Mouse (Mus musculus) thymus, adult 2 months (tissue): ENCODE measurements around the gene Fastkd3. TPM values are rescaled to one million over a fixed set of nuclear protein-coding genes. Genes with fewer than 3 reads are reported as not detected.
A peak's percentile ranks its signal among the peaks of the same experiment; 100 is the strongest.
"Not testable (repeated sequence)": the region's sequence is repeated elsewhere in the genome, so short reads cannot be mapped to it uniquely, and the experiment has no call there.

Experiments
- DNase-seq: peaks from one replicate; pipeline ENCODE4 v3.0.0; 2021
- H3K27ac ChIP-seq: fragments of 200-500 bp; 2 replicates; pipeline ENCODE4 v1.5.1; 2012; ENCODE audit warnings: low read length, control low read depth; ENCODE audit not compliant: control insufficient read depth, insufficient read depth
- H3K27me3 ChIP-seq: fragments of 200-500 bp; 2 replicates; pipeline ENCODE4 v1.6.1; 2012; ENCODE audit warnings: mild to moderate bottlenecking, low read length, moderate library complexity, mixed read lengths; ENCODE audit not compliant: control insufficient read depth, insufficient read depth
- H3K36me3 ChIP-seq: fragments of 200-500 bp; 2 replicates; pipeline ENCODE4 v1.6.1; 2012; ENCODE audit warnings: mild to moderate bottlenecking, low read length, moderate library complexity; ENCODE audit not compliant: control insufficient read depth, insufficient read depth
- H3K4me1 ChIP-seq: fragments of 200-500 bp; replicated peaks from 2 replicates; pipeline ENCODE4 v1.6.1; 2012; ENCODE audit warnings: low read length; ENCODE audit not compliant: control insufficient read depth, insufficient read depth
- H3K4me3 ChIP-seq: fragments of 200-500 bp; 2 replicates; pipeline ENCODE4 v1.5.1; 2012; ENCODE audit warnings: mild to moderate bottlenecking, low read length, control low read depth, moderate library complexity; ENCODE audit not compliant: control insufficient read depth, insufficient read depth
- CTCF ChIP-seq: fragments of 200-500 bp; IDR thresholded peaks from 2 replicates; pipeline ENCODE4 v1.5.1; 2012; ENCODE audit warnings: mild to moderate bottlenecking, control low read depth, low read length, moderate library complexity, borderline replicate concordance; ENCODE audit not compliant: control insufficient read depth, poor library complexity, insufficient read depth; ENCODE audit errors: extremely low read depth
- POLR2A ChIP-seq: fragments of 200-500 bp; IDR thresholded peaks from 2 replicates; pipeline ENCODE4 v1.6.1; 2012; ENCODE audit warnings: mild to moderate bottlenecking, low read length, control low read depth, moderate library complexity; ENCODE audit not compliant: control insufficient read depth, poor library complexity, insufficient read depth; ENCODE audit errors: extremely low read depth
- WGBS: fragments of 180-500 bp; shearing (Covaris S2); methylation state at CpG from one replicate; pipeline ENCODE4 v1.1.7; 2018; 5-methylcytosine and 5-hydroxymethylcytosine counted together
- polyA plus RNA-seq: library from polyadenylated mRNA; depleted of rRNA; stranded (reverse); fragments of >200 nt; gene quantifications from 2 replicates; pipeline ENCODE4 v1.2.3, GENCODE M21; 2012; rRNA removed

Fastkd3 gene
- 26.7 and 31.5 TPM in 2 replicates for polyA plus RNA-seq

GRCm38 (mm10) chr13:68581747-68582516, at the start of gene Fastkd3, which contains the start of gene Mtrr:
Gene Fastkd3, plus strand, starts transcription at chr13:68582234.
Gene Mtrr, minus strand, starts transcription at chr13:68582149.
- DNase-seq = peak; percentile 95
- under 1% methylated on average over 81 of the region's 81 CpGs for WGBS
- H3K27me3 ChIP-seq = no peaks in the 10 kb centered on the region
- TF ChIP-seq CTCF = peak; percentile 63; the same call in 1 of the 2 replicates
- peak; percentile 81 for TF ChIP-seq POLR2A
- H3K27ac ChIP-seq = peak within 1 kb of the TSS; percentile 5; the same call in 1 of the 2 replicates
- peak within 1 kb of the TSS; percentile 71 for H3K4me3 ChIP-seq
- peaks cover 7% of the 10 kb centered on the region; the same call in 1 of the 2 replicates for H3K36me3 ChIP-seq
- no peaks in the 10 kb centered on the region; the same call in 1 of the 2 replicates for H3K4me1 ChIP-seq

DNA sequence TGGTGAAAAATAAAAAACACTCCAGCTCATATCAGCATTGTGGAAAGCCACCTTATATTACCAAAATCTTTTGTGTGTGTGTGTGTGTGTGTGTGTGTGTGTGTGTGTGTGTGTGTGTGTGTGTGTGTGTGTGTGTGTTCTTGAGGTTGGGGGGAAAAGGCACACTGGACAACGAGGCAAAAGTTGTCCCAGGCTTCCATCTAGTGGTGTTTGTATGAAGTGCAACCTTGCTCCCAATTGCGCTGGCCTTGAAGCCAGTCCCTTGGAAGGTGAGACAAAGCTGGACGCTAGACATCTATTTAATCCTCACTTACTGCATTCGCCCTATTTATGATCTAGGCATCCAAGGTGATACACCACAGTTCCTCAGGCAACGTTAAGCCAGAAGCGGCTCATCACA, 28.6 kb upstream of the Fastkd3 start:
- 29% methylated on average over 6 of the region's 6 CpGs for WGBS
- not testable (repeated sequence) for H3K27ac ChIP-seq, H3K4me1 ChIP-seq, DNase-seq, H3K36me3 ChIP-seq, H3K4me3 ChIP-seq, H3K27me3 ChIP-seq

DNA sequence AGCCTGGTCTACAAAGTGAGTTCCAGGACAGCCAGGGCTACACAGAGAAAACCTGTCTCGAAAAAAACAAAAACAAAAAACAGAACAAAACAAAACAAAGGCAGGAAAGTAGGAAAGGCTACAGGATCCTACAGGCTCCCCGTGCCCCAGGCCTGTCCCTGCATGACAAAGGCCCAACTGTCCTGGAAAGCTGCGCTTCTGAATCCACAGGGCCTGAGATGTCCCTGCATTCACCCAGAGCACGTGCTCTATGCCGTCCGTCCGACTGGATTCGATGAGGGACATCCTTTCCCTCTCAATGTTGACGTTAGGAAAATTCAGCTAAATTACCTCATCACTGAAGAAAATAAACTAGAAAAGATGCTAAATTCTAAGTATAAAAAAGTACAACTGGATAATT, 13.9 kb upstream of the Fastkd3 start:
- Histone ChIP-seq H3K36me3 (peaks cover 12% of the 10 kb centered on the region), H3K27ac (no peak overlapping the region), H3K4me1 (no peaks in the 10 kb centered on the region), H3K27me3 (no peaks in the 10 kb centered on the region), H3K4me3 (no peak overlapping the region)
- DNase-seq = no peak
- no peak for TF ChIP-seq CTCF
- 98% methylated on average over 9 of the region's 9 CpGs for WGBS

GRCm38 (mm10) chr13:68568548-68568947, 13.5 kb upstream of the Fastkd3 start:
- H3K4me1 ChIP-seq = no peaks in the 10 kb centered on the region
- H3K36me3 ChIP-seq = peaks cover 12% of the 10 kb centered on the region
- H3K27ac ChIP-seq = no peak overlapping the region
- no peaks in the 10 kb centered on the region for H3K27me3 ChIP-seq
- no peak overlapping the region for H3K4me3 ChIP-seq
- no peak for DNase-seq
- no peak for TF ChIP-seq POLR2A
- no peak for TF ChIP-seq CTCF
- WGBS = 98% methylated on average over 11 of the region's 11 CpGs

DNA sequence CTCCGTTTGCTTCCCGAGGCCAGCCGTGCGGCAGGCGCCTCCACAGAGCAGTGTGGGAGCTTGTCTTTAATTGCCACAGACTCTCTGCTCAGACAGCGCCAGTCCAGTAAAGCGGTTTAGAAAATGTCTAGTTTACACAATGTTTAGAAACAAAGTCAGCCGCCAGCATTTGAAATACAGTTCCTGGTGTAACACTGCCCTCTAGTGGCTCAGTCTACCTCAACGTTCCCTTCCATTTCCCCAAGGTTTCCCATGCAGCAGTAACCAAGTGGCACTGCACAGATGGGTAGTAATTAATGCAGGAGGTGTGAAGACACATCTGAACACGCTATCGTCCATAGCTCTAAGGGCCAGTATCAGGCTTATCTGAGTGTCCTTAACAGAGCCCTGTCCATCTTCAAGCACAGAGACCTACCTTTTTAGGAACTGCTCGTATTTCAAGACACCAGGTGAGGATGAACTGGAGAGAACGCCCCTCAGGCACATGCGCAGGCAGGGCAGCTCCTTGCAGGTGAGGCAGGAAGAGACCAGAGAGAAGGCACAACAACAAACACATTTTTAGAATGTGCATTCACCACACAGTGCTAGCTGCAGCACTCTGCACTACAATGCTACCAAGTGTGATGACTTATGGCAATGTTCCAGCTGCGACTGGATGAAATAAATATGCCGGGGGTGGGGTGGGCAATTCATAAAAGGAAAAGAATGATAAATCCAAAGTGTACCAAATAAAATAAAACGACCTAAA, 12.3 kb upstream of the Fastkd3 start:
- peaks cover 7% of the 10 kb centered on the region for H3K36me3 ChIP-seq
- WGBS = 86% methylated on average over 17 of the region's 17 CpGs
- no peak overlapping the region for H3K27ac ChIP-seq
- no peaks in the 10 kb centered on the region for H3K4me1 ChIP-seq
- peak; percentile 42 for DNase-seq
- TF ChIP-seq POLR2A (no peak), CTCF (no peak)
- no peak overlapping the region for H3K4me3 ChIP-seq
- no peaks in the 10 kb centered on the region for H3K27me3 ChIP-seq

DNA sequence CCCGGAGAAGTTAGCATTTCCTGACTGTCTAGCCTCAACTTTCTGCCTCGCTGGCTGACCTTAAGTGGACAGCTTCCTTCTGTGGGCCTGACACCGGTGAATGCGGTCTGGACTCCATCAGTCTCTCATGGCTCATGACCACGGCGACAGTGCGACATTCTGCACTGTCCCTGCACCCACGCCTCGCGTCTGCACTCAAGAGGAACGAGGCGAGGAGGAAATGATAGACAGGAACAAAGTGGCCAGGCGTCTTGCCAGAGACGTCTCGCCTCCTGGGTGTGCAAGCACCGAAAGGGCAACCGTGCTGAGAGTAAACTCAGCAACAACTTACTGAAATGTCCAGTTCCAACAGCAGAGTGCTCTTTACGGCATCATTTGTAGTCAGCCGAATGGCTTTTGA, 9.8 kb upstream of the Fastkd3 start:
- WGBS = 86% methylated on average over 19 of the region's 19 CpGs
- no peaks in the 10 kb centered on the region for H3K4me1 ChIP-seq
- DNase-seq = no peak
- TF ChIP-seq POLR2A = no peak
- no peak for TF ChIP-seq CTCF
- no peak overlapping the region for H3K27ac ChIP-seq
- H3K4me3 ChIP-seq = no peak overlapping the region
- peaks cover 4% of the 10 kb centered on the region; the same call in 1 of the 2 replicates for H3K36me3 ChIP-seq
- no peaks in the 10 kb centered on the region for H3K27me3 ChIP-seq
